Mouse (Mus musculus) CD4-positive helper T cell, adult 2 months (primary cell): ENCODE data around the gene Exo5.

Experiments used
- DNase-seq: peaks from one replicate; pipeline ENCODE4 v3.0.0-alpha.2; 2012; ENCODE audit warnings: low read depth, missing footprints, low spot score

Exo5 gene

DNA sequence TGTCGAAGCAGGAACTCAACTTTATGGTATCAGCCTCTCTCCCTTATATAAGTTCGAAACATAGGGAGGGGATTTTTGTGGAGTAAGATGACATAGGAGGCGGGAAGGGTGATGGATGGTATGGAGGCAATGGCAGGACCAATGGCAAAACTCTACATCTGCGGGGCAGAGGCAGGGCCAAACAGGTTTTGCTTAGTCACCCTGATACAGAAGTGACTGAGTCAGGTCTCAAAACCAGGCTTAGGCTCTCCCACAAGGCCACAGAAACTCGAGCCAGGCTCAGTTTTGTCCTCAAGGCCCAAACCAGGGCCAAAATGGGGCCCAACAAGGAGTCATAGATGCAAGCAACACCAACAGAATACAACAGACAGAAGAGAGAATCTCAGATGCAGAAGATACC is 19.2 kb downstream of the Exo5 start:
- no peak for DNase-seq

DNA sequence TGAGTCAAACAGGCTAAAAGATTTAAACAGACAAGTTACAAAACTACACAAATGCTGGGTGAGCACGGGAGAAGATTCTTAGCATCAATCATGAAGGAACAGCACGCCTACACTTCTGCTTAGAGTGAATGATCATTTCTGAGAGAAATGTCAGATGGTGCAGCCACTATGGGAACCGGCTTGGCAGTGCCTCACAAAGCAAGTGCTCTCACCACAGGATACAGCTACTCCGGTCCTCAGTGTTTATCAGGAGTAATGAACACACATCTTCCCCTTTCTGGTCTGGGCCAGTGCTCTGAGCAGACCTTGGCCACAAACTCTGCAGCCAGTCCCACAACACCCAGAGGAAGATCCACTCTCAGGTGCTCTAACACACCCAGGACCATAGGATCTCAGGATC is 20.3 kb downstream of the Exo5 start:
- DNase-seq: no peak

DNA sequence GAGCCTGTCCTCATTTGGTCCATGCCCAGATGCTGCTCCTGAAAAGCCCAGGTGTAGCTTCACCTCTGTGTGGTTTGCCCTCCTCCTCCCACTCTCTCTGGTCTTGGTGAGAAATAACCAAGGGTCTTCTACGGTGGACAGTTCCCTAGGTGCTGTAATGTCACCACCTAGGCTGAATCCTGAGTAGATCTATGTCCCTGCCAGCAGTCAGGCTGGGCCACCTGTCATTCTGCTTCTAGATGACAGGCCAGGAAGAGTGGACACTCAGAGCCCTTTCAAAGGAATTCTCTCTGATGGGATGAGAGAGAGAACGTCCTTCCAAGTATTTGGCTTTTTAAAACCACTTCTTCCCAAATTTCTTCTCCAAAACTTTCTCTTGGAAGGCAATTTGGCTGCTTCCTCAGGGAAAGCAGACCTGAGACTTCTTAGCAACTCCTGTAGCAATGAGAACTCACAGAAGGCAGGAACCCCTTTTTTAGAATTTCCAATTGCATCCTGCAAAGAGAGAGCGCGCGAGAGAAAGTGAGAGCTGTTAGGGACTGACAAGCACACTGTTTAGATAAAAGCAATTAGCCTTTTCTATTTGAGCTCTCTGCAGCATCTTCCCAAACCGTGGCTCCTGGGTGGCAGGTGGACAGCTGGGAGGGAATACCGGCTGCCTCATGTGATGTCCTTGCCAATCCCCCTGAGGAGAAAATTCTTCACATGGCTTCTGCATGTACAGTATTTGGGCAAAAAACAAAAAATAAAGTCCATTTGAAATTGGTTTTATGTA is 28.8 kb downstream of the Exo5 start:
- no peak for DNase-seq

DNA sequence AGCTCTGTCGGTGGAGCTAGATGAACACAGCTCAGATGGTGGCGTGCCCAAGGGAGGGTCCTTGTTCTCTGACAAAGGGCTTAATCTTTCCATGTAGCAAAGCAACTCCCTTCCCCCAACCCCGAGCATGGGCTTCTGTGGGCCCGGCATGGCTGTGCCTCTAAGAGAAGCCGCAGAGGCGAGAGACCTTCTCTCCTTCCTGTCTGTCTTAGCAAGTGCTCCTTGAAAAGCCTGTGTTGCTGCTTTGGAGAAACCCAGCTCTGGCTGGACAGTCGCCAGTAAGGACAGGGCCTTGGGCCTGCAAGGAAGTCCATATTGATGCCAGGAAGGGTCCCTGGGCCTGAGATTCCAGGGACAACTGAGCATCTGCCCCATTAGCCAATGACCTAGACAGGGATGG is 29.6 kb downstream of the Exo5 start:
- no peak for DNase-seq

DNA sequence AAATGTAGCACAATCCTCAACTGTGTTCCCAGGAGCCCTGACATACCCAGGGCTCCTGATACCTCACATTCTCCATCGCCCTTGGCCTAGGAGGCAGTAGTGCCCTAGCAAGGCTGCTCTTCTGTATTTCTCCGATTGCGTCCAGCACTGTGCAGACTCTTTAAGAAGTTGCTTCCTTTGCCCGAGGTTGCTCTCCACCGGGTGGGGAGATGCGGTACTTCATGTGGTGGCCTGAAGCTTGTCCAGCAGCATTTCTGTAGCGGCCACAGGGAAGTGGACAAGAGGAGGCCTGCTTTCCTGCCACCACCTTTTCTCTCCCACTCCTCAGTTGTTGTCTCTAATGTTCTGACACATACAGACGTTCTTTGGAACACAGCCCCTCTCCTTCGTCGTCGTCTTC is 30.2 kb downstream of the Exo5 start:
- DNase-seq: no peak

DNA sequence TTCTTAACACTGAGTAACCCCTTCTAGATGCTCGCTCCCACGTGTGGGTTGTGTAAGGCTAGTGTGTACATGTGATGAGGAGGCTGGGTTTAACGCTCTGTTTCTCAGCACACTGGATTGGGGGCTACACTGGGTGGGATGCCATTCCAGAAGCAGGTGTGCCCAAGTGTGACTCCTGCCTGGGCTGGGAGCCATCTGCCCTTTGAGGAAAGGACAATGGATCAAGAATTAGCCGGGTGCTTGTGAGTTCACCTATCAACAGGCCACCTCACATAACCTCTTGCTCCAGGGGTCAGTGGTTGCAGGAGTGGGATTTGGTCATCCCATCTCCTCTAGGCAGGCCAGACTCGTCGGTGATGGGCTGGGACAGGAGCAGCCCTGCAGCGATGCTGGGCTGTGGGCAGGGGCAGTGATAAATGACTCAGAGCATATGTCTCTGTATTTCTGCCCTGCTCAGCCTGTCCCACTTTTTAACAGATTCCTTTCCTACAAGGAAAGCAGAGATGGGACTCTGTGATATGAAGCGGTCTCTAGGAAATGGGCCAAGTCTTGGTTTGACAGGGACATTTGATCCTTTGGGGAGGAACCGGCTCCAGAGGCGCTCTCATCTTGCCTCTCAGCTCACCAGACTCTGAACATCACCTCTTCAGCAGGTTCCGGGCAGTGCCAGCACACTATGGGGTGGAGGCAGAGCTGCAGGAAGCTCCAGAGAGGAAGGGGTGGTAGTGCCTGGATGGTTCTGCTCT is 31.0 kb downstream of the Exo5 start:
- DNase-seq: no peak

DNA sequence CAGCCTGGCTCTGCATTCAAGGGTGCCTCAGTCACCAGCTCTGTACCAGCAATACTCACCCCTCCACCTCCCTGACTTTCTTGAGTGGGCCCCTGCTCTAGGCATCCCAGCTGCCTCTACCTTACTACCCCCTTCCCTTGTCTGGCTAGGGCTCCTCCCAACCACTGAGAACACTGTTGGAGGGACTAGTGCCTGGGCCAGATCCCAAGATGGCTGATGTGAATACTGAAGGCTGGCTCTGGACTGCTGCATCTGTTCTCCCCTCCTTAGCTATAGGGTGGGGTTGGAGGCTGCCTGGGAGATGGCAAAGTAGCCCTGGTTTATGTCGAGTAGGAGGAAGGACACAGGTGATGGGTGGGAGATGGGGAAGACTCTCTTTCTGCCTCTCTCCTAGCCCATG is 32.3 kb downstream of the Exo5 start:
- no peak for DNase-seq

DNA sequence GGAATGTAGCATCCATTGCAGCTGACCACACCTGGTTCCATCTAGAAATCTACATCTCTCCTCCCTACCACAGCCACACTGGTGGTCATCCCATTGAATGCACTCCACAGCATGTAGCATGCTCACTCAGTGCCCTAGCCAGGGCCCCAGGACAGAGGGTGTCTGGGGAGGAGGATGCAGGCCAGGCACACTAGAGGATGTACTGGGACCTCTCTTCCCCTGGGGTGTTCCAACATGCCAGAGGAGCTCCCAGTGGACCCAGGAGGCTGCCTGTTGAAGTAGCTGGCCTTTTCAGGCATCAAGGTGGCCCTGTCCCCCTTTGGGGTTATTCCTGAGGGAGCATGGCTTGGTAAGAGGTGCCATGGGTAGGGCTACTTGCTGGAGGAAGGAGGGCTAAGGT is 32.9 kb downstream of the Exo5 start:
- DNase-seq: no peak

DNA sequence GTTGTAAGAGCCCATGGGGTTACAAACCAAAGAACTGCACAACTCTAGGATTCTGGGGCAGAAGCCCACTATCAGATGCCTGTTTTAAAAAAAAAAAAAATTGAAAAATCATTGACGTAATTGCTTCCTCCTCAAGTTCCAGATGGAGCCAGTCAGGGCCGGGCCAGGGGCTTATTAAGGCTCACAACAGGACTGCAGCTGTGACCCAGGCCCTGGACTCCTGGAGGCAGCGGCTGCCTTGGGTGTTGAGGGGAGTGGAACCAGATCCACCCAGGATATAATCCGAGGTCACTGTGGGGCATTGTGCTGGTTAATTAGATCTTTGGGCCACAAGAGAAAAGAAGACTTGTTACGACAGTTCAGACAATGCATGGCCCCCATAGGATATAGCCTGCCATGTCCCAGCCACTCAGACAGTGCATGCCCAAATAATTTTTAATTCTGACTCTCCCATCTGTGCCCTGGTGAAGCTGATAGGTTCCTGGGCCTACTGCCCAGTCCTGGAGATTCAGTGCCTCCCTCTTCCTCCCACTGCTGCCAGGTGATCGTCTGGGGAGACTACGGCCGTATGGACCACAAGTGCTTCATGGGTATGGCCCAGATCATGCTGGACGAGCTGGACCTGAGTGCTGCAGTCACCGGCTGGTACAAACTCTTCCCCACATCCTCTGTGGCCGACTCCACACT is 33.9 kb downstream of the Exo5 start:
- DNase-seq: no peak

DNA sequence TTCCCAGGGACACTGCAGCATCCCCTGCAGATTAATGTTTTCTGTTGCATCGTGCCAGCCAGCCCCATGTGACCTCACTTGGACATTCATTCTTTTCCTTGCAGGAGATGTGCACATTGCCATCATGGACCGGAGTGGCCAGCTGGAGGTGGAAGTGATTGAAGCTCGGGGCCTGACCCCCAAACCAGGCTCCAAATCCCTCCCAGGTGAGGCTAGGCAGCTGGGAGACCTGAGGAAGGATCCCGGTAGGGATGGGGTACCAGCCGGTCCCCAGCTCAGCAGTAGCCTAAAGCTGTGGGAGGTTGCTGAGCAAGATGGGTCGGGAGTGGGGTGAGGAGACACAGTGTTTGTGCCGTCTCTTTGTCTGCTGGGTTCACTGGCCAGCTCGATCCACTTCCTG is 35.9 kb downstream of the Exo5 start:
- DNase-seq: no peak

DNA sequence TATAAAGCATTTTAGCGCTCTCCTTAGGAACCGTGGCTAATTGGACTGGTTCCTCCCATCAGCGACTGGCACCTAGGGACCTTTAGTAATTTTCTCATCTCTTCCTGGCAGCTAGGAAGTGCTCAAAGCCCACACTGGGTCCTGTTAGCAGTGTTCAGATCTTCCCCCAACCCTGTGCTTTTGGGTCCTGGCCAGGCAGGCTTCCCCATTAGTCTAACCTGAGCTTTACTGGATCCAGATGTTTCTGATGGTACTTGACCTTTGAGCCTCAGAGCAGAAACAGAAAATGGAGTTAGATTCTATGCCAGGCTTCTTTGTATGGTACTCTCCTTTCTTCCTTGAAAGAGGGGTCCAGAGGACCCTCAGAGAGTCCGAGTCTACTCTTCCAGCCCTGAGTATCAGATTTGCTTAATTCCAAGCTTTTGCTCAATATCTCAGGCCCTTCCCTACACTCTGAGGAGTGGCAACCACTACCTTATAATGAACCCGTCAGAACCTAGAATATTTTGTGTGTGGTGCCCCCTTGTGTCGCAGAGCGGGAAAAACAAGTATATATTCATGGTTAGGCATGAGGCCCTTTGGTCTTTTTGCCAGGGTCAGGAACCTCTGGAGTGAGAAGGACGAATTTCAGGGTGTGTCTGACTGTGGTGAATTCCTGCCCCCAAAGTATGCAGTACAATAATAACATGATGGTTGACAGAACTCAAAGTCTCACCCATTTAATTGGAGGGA is 37.3 kb downstream of the Exo5 start:
- peak; percentile 51 for DNase-seq

DNA sequence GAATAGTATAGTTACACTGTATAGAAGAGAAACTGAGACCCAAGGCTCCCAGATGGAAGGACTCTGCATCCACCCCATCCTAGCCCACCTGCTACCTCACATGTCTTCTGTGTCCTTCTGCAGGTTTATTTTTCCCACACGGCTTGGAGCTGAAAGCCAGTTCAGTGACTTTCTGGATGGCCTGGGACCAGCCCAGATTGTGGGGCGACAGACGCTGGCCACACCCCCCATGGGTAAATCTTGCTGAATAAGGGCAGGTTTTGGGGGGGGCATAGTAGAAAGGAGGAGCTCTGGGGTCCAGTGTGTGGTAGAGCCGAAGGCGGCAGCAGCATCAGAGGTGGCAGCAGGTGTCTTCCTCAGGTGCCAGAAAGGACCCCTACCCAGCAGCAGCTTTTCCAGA is 38.0 kb downstream of the Exo5 start:
- DNase-seq: no peak

DNA sequence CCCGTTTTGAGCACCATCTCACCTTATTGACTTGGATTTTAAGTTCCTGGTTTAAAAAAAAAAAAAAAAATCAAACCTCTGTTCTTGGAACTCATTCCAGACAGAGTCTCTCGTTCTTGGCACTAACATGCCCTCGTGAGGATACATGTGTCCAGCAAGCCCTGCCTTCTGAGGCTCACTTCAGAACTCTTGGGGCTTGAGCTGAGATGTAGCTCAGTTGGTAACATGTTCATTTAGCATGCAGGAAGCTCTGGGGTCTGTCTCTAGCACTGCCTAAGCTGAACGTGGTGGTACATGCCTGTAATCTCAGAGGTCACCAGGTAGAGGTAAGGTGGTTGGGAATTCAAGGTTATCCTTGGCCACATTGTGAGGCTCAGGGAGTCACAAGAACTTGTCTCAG is 38.7 kb downstream of the Exo5 start:
- DNase-seq: no peak

DNA sequence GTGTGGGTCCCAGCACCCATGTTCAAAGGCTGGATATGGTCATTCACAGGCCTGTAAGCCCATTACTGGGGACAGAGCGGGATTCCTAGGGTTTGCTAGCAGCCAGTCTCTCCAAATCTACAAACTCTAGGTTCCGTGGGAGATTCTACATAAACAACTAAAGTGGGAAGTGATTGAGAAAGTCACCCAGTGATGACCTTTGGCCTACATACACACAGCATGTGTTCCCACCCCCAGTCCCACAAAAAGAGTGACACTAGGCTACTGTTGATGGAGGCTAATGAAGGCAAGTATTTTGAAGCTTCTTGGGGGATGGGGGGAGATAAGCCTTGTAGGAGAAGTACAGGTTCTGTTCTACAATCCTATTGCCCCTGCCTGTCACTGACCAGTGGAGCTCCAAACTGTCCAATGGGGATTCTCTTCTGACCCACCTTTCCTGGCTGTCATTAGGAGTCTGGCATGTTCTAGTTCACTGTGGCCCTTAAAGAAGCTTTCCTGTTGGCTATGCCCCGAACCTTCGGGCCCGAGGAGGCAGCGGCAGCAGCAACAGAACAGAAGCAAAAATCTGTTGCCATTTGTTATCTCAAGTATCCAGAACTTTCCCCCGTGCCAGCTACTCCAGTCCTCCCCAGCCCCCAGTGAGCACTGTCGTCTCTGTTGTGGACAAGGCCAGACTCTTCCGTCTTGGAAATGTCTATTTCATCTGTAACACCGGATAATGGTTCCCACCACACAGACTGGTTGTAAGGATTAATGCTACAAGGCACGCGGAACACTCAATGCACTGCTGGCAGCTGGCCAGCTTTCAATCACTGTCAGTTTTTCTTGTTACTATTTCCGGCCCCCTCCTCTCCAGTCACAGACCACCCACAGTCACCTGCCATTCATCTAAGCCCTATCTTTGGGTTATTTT is 39.4 kb downstream of the Exo5 start:
- DNase-seq: no peak

DNA sequence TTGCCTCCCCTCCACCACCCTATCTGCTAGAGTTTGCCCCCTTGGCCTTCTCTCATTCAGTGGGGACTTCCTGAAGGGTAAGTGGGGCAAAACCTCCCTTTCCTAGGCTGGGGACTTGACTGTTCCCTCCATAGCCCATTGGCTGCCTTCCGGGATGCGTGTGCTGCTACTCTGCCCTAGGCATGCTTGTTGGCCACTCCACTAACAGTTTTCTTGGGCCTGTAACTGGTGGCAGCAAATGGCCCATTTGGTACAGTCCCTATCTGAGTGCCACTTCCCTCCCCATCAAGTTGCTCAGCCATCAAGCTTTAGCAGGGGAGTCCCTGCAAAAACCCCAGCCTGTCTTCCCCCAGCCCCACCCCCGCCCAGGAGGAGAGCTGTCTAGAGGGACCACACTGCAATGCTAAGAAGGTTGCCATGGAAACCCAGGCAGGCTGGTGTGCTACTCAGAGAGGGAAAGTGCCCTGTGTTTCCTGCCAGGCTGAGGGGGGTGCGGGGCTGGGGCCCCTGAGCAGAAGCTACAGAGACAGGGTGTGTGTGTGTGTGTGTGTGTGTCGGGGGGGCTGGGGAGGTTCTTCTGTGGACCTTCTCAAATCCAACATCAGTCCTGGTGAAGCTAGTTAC is 42.7 kb downstream of the Exo5 start:
- peak; percentile 62 for DNase-seq

DNA sequence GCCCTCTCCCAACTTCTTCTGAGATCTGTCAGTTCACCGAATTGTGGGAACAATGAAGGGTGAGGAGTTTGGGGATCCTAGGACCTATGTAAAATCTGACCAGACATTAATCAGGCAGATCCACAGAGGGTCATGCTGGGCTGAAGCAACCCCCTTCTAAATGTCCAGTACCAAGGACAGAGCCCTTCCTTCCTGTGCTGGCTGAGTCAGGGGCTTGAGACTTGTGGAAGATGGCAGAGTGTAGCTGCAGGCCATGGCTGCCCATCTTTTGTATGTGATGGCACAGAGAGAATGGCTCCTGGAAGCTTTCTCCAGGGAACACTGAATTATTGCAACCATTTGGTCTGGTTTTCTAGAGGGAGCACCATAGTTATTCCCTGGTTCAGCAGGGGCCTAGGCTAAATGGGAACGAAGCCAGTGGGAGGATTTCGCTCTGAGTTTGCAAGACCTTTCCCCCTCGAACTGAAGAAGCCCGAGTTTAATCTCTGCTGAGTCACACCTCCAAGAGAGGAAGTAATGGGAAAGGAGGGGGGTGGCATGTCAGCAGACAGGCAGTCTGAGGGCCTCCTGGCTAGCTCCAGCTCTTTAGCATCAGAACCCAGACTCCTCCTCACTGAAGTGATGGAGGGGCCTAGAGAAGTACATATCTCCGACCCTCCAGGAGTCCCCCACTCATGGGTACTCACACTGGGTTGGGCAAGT is 43.9 kb downstream of the Exo5 start:
- DNase-seq: no peak

DNA sequence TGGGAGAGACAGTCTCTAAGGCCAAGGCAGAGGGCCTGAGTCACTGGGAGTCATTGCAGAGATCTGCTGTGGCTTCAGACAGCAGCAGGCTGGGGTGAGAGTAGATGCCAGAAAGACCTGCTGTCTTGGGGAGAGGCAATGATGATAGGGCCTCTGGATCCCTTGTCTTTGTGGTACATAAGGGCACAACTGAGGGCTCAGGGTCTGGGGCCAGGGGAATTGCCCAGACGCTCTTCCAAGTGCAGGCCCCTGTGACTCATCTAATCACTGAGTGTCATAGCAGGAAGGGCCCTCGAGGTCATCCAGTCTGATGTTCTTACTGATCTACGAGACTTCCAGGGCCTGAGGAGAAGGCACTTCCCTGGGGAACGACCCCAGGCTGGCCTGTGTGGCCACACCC is 45.4 kb downstream of the Exo5 start:
- no peak for DNase-seq

DNA sequence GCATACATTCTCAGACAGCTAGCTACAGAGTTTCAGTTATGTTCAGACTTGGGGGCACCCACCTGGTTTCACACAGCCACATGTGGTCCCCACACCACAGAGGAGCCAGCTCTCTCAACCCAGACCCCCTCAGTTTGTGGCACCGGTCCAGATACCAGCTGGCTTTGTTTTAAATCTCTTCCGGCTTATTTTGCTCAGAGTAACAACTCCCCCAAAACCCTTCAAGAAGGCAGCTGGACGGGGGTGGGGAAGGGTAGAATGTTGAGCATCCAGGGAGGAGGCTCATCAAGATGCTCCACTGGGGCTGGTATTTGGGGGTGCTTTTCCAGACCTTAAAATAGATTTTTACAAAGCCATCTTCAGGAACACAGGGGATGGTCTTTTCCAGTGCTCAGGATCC is 46.1 kb downstream of the Exo5 start:
- no peak for DNase-seq

DNA sequence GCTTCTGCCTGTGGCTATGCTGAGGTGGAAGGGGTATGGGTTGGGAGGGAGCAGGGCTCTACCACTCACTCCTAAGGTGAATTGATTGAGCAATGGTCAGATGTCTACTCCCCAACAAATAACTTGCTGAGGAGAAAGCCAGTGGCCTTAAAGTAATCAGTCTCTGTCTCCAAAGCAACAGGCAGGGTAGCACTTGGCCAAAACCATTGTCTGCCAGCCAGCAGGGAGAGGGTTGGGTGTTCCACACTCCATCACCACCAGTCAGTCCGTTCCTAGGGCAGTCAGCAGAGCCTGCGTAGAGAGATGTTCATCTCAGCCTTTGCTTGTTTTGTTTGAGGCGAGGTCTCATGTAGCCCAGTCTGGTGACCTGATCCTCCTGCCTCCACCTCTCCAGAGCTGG is 48.9 kb downstream of the Exo5 start:
- DNase-seq: no peak
